Mouse (Mus musculus) adrenal gland, adult 2 months (tissue): Measurements from ENCODE around the gene Cdh22. TPM values are rescaled to one million over a fixed set of nuclear protein-coding genes. Genes with fewer than 3 reads are reported as not detected.
A peak's percentile ranks its signal among the peaks of the same experiment; 100 is the strongest.

ENCODE experiments used
- DNase-seq: peaks from one replicate; pipeline ENCODE4 v3.0.0; 2021
- polyA plus RNA-seq: library from polyadenylated mRNA; depleted of rRNA; stranded (reverse); fragments of >200 nt; gene quantifications from 2 replicates; pipeline ENCODE4 v1.2.3, GENCODE M21; 2012
- total RNA-seq, 2 experiments: library from RNA; stranded (reverse); gene quantifications; 2 replicates each; pipeline ENCODE4 v1.2.3; 2021

Cdh22 gene
- total and polyA plus RNA-seq, 3 experiments, result 0.89 to 1.8 (median 1.5) TPM

- no peak for DNase-seq
These were observed 81.6 kb downstream of the Cdh22 start for GRCm38 (mm10) chr2:165153006-165153405.

GRCm38 (mm10) chr2:165149741-165150140, 84.9 kb downstream of the Cdh22 start:
- no peak for DNase-seq

- DNase-seq, result no peak
These were observed 88.8 kb downstream of the Cdh22 start for GRCm38 (mm10) chr2:165145821-165146220.

GRCm38 (mm10) chr2:165143487-165143886, 91.2 kb downstream of the Cdh22 start:
- DNase-seq, result no peak

GRCm38 (mm10) chr2:165136049-165136448, 98.6 kb downstream of the Cdh22 start:
- no peak for DNase-seq

GRCm38 (mm10) chr2:165133566-165133965, 101.1 kb downstream of the Cdh22 start:
- no peak for DNase-seq

- no peak for DNase-seq
These were observed 103.2 kb downstream of the Cdh22 start for GRCm38 (mm10) chr2:165131428-165131827.

- DNase-seq, result peak; percentile 14
These were observed 105.5 kb downstream of the Cdh22 start for GRCm38 (mm10) chr2:165129189-165129588.

- no peak for DNase-seq
These were observed 107.6 kb downstream of the Cdh22 start for GRCm38 (mm10) chr2:165126896-165127562.

GRCm38 (mm10) chr2:165121206-165121840, 113.3 kb downstream of the Cdh22 start:
- no peak for DNase-seq

- no peak for DNase-seq
These were observed 113.9 kb downstream of the Cdh22 start for GRCm38 (mm10) chr2:165120765-165121164.

GRCm38 (mm10) chr2:165113733-165114132, 120.9 kb downstream of the Cdh22 start:
- no peak for DNase-seq

- DNase-seq, result peak; percentile 85
These were observed 122.5 kb downstream of the Cdh22 start for GRCm38 (mm10) chr2:165112149-165112548.

- no peak for DNase-seq
These were observed 128.1 kb downstream of the Cdh22 start for GRCm38 (mm10) chr2:165106585-165106984.

GRCm38 (mm10) chr2:165105513-165106079, 129.1 kb downstream of the Cdh22 start:
- DNase-seq, result no peak

GRCm38 (mm10) chr2:165102920-165103319, 131.7 kb downstream of the Cdh22 start:
- no peak for DNase-seq

GRCm38 (mm10) chr2:165100749-165101148, 133.9 kb downstream of the Cdh22 start:
- no peak for DNase-seq

GRCm38 (mm10) chr2:165098861-165099260, 135.8 kb downstream of the Cdh22 start:
- no peak for DNase-seq

GRCm38 (mm10) chr2:165096367-165096766, 138.3 kb downstream of the Cdh22 start:
- DNase-seq, result no peak

GRCm38 (mm10) chr2:165092393-165092792, 142.3 kb downstream of the Cdh22 start:
- DNase-seq, result no peak

GRCm38 (mm10) chr2:165091433-165091965, 143.2 kb downstream of the Cdh22 start:
- peak; percentile 91 for DNase-seq

GRCm38 (mm10) chr2:165090650-165091049, 144.0 kb downstream of the Cdh22 start, which contains the start of gene 1700025C18Rik:
TSS of gene 1700025C18Rik (minus strand) at chr2:165090750.
- DNase-seq, result no peak

GRCm38 (mm10) chr2:165089470-165089869, 145.2 kb downstream of the Cdh22 start:
- no peak for DNase-seq
